Mouse (Mus musculus) heart, postnatal 0 days (tissue): Measurements from ENCODE around the gene Arhgef10l. TPM values are rescaled to one million over a fixed set of nuclear protein-coding genes. Genes with fewer than 3 reads are reported as not detected.
"Not testable (repeated sequence)": the region's sequence is repeated elsewhere in the genome, so short reads cannot be mapped to it uniquely, and the experiment has no call there.

ENCODE experiments used
- ATAC-seq: fragments of 200-750 bp; cut with Nextera tagmentation; 2 replicates; pipeline ENCODE4 v1.8.0; 2017; ENCODE audit warnings: low read depth, moderate number of reproducible peaks, moderate library complexity; ENCODE audit not compliant: insufficient read depth
- DNase-seq: peaks from one replicate; pipeline ENCODE4 v3.0.0-alpha.2; 2016; ENCODE audit warnings: low spot score
- H3K27ac ChIP-seq: fragments of 300-500 bp; sonication (generic); 2 replicates; pipeline ENCODE4 v1.5.1; 2014; ENCODE audit warnings: low read depth, mild to moderate bottlenecking
- H3K27me3 ChIP-seq: fragments of 300-500 bp; sonication (generic); 2 replicates; pipeline ENCODE4 v1.6.1; 2014; ENCODE audit warnings: low read length, mixed read lengths; ENCODE audit not compliant: control insufficient read depth, insufficient read depth
- H3K36me3 ChIP-seq: fragments of 300-500 bp; sonication (generic); replicated peaks from 2 replicates; pipeline ENCODE4 v1.6.1; 2014; ENCODE audit warnings: low read length, mixed read lengths; ENCODE audit not compliant: control insufficient read depth, insufficient read depth
- H3K4me1 ChIP-seq: fragments of 300-500 bp; sonication (generic); 2 replicates; pipeline ENCODE4 v1.6.1; 2014; ENCODE audit warnings: antibody characterized with exemption; ENCODE audit not compliant: control insufficient read depth, insufficient read depth
- H3K4me2 ChIP-seq: fragments of 300-500 bp; sonication (generic); 2 replicates; pipeline ENCODE4 v1.6.1; 2014; ENCODE audit warnings: low read depth, mild to moderate bottlenecking, low read length, moderate library complexity
- H3K4me3 ChIP-seq: fragments of 300-500 bp; sonication (generic); 2 replicates; pipeline ENCODE4 v1.5.1; 2014; ENCODE audit warnings: low read depth, low read length
- H3K9ac ChIP-seq: fragments of 300-500 bp; sonication (generic); replicated peaks from 2 replicates; pipeline ENCODE4 v1.6.1; 2014; ENCODE audit warnings: low read depth, low read length, mixed read lengths
- H3K9me3 ChIP-seq: fragments of 300-500 bp; sonication (generic); replicated peaks from 2 replicates; pipeline ENCODE4 v1.6.1; 2016; ENCODE audit warnings: low read length; ENCODE audit not compliant: control insufficient read depth
- CTCF ChIP-seq: IDR thresholded peaks from 2 replicates; pipeline ENCODE4 v1.5.1; 2016; ENCODE audit warnings: antibody characterized with exemption, control low read depth, low read depth
- EP300 ChIP-seq: IDR thresholded peaks from 2 replicates; pipeline ENCODE4 v1.6.1; 2016; ENCODE audit warnings: antibody characterized with exemption, low read depth
- WGBS: fragments of 180-500 bp; shearing (Covaris S2); extraction: QIAGEN DNeasy Blood & Tissue Kit; methylation state at CpG from one replicate; pipeline ENCODE4 v1.1.7; 2014; 5-methylcytosine and 5-hydroxymethylcytosine counted together
- polyA plus RNA-seq: library from polyadenylated mRNA; unstranded; fragments of >200 nt; fragmentation: Nextera tagmentation; extraction: Ambion mirVana; gene quantifications from 2 replicates; pipeline ENCODE4 v1.2.1, GENCODE M21; 2015
- total RNA-seq: library from RNA; depleted of rRNA; stranded (reverse); fragments of >200 nt; gene quantifications from 2 replicates; pipeline ENCODE4 v1.2.3, GENCODE M21; 2014; ENCODE audit warnings: low replicate concordance

Arhgef10l gene
- total and polyA plus RNA-seq, 2 experiments from 2014 or later, result 15.4 to 52.8 TPM

DNA sequence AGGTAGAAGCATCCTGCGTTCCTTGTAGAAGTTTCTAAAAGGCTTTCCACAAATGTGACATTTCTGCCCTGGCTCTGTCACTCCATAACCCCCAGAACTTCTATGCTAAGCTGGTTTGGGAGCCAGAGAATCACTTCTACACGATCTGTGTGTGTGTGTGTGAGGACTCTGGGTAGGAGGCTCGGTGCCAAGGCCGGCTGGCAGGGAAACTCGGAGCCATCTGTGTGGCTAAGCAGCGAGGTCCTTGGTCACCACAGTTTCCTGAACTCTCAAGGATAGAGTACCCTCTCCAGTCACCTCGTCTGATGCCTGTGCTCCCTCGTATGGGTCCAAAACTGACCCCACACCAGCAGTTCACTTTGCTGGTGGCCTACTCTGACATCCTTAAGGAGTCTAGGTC is 86.2 kb downstream of the Arhgef10l start:
- 74% methylated on average over 8 of the region's 8 CpGs for WGBS
- H3K9ac ChIP-seq, result no peak overlapping the region
- TF ChIP-seq EP300 (no peak), CTCF (no peak)
- peaks cover 53% of the 10 kb centered on the region for H3K36me3 ChIP-seq
- H3K9me3 ChIP-seq, result no peaks in the 10 kb centered on the region
- H3K4me1 ChIP-seq, result peaks cover 22% of the 10 kb centered on the region
- no peak overlapping the region for H3K4me2 ChIP-seq
- no peak overlapping the region for H3K27ac ChIP-seq
- no peaks in the 10 kb centered on the region for H3K27me3 ChIP-seq
- DNase-seq, result no peak
- no peak overlapping the region for H3K4me3 ChIP-seq
- ATAC-seq, result no peak

DNA sequence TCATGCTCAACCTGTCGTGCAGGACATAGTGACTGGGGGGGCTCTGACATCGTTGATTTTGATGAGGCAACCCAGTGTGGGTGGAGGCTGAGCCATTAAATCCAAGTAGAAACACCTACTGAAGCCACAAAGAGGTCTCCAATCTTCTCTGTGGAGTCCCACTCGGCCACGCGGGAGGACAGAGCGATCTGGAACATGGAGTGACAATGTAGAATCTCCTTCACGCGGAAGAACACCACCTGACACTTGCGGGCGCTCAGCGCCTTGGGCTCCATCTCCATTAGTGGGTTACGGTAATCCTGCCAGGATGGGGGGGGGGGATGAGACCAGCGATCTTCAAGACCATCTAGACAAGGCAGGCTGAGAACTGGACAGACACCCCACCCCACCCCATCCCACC is 86.7 kb downstream of the Arhgef10l start:
- Histone ChIP-seq H3K27ac (no peak overlapping the region), H3K4me2 (no peak overlapping the region), H3K27me3 (no peaks in the 10 kb centered on the region), H3K36me3 (peaks cover 55% of the 10 kb centered on the region), H3K9me3 (no peaks in the 10 kb centered on the region), H3K4me3 (no peak overlapping the region), H3K4me1 (peaks cover 22% of the 10 kb centered on the region), H3K9ac (no peak overlapping the region)
- TF ChIP-seq CTCF, result no peak
- no peak for TF ChIP-seq EP300
- DNase-seq, result no peak
- 94% methylated on average over 13 of the region's 13 CpGs for WGBS
- no peak for ATAC-seq

DNA sequence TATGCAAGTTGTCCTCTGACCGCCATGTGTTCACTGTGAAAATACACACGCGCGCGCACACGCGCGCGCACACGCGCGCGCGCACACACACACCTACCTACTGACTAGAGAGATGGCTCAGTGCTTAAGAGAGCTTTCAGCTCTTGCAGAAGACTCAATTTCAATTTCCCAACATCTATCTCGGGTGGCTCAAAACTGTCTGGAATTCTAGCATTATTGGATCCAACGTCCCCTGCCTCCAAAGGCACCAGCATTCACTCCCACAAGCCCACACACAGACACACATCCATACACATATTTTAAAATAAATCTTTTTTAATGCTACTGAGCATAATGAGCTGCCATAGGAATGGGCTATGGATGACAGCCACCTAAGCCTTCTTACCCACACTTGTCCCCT is 89.2 kb downstream of the Arhgef10l start:
- no peak overlapping the region for H3K4me2 ChIP-seq
- TF ChIP-seq EP300 (no peak), CTCF (no peak)
- H3K4me1 ChIP-seq, result peaks cover 15% of the 10 kb centered on the region
- 97% methylated on average over 16 of the region's 16 CpGs for WGBS
- no peaks in the 10 kb centered on the region for H3K27me3 ChIP-seq
- ATAC-seq (no peak), DNase-seq (no peak)
- H3K27ac ChIP-seq, result no peak overlapping the region
- no peak overlapping the region for H3K4me3 ChIP-seq
- H3K9ac ChIP-seq, result no peak overlapping the region
- H3K36me3 ChIP-seq, result peaks cover 63% of the 10 kb centered on the region
- H3K9me3 ChIP-seq, result no peaks in the 10 kb centered on the region

GRCm38 (mm10) chr4:140574863-140575262 is 90.9 kb downstream of the Arhgef10l start:
- not testable (repeated sequence) for H3K27me3 ChIP-seq, H3K4me2 ChIP-seq, H3K4me3 ChIP-seq, H3K4me1 ChIP-seq, H3K9me3 ChIP-seq, ATAC-seq, H3K27ac ChIP-seq, DNase-seq, H3K9ac ChIP-seq
- H3K36me3 ChIP-seq, result peaks cover 71% of the 10 kb centered on the region
- WGBS, result 90% methylated on average over 7 of the region's 7 CpGs
- peak; percentile 30; the same call in 1 of the 2 replicates for TF ChIP-seq CTCF

- Histone ChIP-seq H3K9ac (no peak overlapping the region), H3K9me3 (no peaks in the 10 kb centered on the region), H3K4me3 (no peak overlapping the region), H3K27ac (0 out of 2 replicates have a peak overlapping the region, but pooled peaks have one; percentile 20), H3K4me1 (no peaks in the 10 kb centered on the region), H3K4me2 (no peak overlapping the region), H3K27me3 (no peaks in the 10 kb centered on the region), H3K36me3 (peaks cover 72% of the 10 kb centered on the region)
- WGBS, result 81% methylated on average over 17 of the region's 17 CpGs
- DNase-seq (no peak), ATAC-seq (no peak)
- TF ChIP-seq CTCF (no peak), EP300 (no peak)
Measured at GRCm38 (mm10) chr4:140572376-140572775, 93.4 kb downstream of the Arhgef10l start.

DNA sequence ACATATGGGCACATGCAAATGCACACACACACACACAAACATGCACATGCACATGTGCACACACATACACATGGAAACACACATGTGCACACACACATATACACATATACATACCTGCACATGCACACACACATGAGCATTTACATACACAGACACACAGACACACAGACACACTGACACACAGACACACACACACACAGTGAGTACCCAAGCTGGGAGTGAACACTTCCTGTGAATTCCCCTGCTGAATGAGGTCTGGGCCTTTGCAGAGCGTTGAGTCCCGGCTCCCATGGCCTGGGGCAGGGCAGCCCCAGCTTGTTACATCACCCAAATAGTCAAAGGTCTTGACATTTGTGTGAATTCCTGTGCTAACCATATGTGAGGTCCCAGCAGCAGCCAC is 96.4 kb downstream of the Arhgef10l start:
- peaks cover 72% of the 10 kb centered on the region for H3K36me3 ChIP-seq
- ATAC-seq, result no peak

More for the DNA sequence above, 96.4 kb downstream of the Arhgef10l start:
- no peak overlapping the region for H3K27ac ChIP-seq
- H3K4me3 ChIP-seq, result no peak overlapping the region
- TF ChIP-seq CTCF, result no peak
- TF ChIP-seq EP300, result no peak
- no peak overlapping the region for H3K9ac ChIP-seq
- no peak overlapping the region for H3K4me2 ChIP-seq
- H3K27me3 ChIP-seq, result no peaks in the 10 kb centered on the region
- H3K4me1 ChIP-seq, result no peaks in the 10 kb centered on the region
- no peaks in the 10 kb centered on the region for H3K9me3 ChIP-seq
- DNase-seq, result no peak
- WGBS, result 73% methylated on average over 2 of the region's 2 CpGs
